Mouse (Mus musculus) heart, postnatal 14 days (tissue): ENCODE data around the gene Hdac10. TPM values are rescaled to one million over a fixed set of nuclear protein-coding genes. Genes with fewer than 3 reads are reported as not detected.

Source experiments
- DNase-seq, 2 experiments: peaks; one replicate each; pipeline ENCODE4 v3.0.0; 2021 to 2022
- intact Hi-C: fragments of 180-260 bp; cut with DNase I; formaldehyde crosslinking; loops from one replicate; pipeline ENCODE4 v1.15.1; 2025
- total RNA-seq, 2 experiments: library from RNA; stranded (reverse); gene quantifications; 2 replicates each; pipeline ENCODE4 v1.2.3; 2021

Hdac10 gene
- total RNA-seq, 2 experiments from 2014 or later = 7.2 to 8.4 TPM

DNA sequence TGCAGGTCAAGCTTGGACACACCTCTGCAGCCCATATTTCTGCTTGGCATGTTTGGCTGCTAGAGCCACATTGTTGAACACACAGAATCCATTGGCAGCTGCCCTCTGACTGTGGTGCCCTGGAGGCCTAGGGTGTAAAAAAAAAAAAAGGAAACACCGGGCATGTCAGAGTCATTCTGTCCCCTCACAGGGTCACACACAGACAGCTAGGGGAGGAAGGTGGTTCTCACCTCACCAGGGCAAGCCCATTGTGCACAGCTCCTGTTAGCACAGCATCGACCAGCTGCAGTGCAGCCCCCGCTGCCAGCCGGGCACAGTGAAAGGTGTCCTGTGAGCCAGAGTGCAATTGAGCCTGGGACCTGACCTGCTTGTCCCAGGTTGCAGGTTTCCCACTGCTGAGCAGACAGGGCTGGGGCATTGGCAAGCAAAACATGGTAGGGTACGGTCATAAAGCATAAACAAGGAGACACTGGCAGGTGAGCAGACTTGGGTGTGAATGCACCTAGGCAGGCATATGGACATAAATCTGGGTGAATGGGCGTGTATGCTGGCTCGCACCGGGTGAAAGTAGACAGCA lies 1.0 kb downstream of the Hdac10 start:
- intact Hi-C loops = loop anchor here (5.0 to 10.0 kb wide), 2 partner anchors 85 to 227 kb away; partner anchors contain the start of genes Lmf2, Ncaph2 and Ppp6r2
- no peak for DNase-seq

DNA sequence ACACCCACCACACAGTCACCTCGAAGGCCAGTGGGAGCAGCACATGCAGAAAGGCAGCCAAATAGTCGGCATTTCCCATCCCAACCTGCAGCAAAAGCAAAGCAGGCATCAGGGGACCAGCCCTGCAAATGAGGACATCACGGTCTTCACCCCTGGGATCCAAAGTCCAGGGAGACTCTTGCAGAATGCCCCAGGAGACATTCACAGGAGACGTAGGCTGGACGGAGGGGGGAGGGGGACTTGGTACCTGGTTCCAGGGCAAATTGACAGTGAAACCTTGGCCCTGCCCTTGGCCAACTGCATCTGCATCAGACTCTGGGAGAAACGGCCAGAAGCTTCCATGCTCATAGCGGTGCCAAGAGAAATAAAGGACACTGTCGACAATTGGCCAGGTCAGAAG lies 1.9 kb downstream of the Hdac10 start:
- intact Hi-C loops = loop anchor here (5.0 to 10.0 kb wide), 2 partner anchors 86 to 228 kb away; partner anchors contain the start of genes Lmf2, Ncaph2 and Ppp6r2
- DNase-seq = no peak

- no peak for DNase-seq
- intact Hi-C loops = loop anchor here (5.0 to 10.0 kb wide), 2 partner anchors 87 to 229 kb away; partner anchors contain the start of genes Lmf2, Ncaph2 and Ppp6r2
Observed at GRCm38 (mm10) chr15:89125351-89125750, 3.1 kb downstream of the Hdac10 start.

DNA sequence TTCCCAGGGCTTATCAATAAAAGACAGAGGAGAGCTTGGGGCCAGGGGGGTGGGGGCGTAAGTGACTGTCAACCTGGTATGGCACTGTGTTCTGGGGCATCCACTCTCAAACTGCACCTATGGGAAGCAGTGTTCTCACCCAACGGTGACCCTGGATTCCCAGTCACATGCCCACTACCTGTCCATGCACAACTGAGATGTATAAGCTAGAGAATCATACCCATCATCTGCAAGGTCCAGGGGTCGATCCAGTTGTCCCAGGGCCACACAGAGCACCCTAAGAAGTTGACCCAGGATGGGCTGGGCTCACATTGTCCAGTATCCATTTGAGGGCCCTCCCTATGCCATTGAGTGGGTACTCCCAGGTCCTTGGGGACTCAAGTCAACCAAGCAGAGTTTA lies 4.2 kb downstream of the Hdac10 start:
- intact Hi-C loops = loop anchor here (10.0 kb wide), 1 partner anchor 230 kb away; the partner anchor contains the start of genes Lmf2 and Ncaph2
- no peak for DNase-seq

DNA sequence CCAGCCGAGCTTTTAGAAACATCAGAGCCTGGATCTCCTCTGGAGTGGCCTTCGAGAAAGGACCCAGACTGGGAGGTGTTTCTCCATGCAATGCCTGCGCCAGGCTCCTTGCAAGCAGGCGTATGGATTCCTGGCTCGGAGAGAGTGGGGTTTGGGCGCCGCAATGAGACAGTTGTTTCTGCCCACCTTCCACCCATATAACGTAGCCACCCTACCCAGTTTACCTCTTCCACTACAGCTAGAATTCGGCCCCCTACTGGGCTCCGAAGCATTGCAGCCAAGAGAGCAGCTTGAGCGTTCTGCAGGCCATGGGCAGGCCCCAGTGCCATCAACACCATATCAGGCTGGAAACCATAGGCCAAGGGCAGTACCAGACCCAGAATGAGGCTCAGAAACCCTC lies 4.9 kb downstream of the Hdac10 start:
- intact Hi-C loops = loop anchor here (10.0 kb wide), 1 partner anchor 231 kb away; the partner anchor contains the start of genes Lmf2 and Ncaph2

DNA sequence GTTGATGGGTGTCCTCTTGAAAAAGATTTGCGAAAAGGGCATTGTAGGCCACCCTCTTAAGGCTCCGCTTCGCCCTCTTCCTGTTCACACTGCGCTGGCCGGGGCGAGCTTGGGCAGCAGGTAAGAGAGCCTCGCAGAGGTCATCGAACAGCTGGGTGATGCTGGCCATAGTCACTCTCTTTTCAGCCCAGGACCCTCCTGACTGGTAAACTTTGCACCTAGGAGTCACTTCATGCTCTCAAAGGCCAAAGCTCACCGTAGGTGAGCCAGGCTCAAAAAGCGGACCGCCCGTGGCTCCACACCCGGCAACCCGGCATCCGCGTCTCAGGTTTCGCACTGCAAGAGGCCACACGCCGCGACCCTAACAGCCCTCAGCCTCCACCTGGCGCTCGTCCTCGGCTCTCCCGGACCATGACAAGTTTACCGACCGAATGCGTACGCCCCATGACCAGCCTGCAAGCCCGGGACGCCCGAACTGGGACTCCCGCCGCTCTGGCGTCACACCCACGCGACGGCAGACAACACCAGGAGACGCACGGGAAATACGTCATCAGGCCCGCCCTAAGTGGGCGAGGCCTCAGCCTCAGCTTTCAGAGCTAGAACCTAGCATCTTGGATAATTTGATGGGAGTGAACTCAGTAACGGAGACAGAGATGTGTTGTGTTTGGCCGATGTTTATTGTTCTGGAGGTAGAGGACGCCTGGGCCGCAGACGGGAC lies 5.7 kb downstream of the Hdac10 start, which contains the start of gene Tubgcp6:
Tubgcp6 (minus strand) TSS at position 464 of the 718 bp plus-strand sequence.
- intact Hi-C loops = loop anchor here (10.0 kb wide), 1 partner anchor 232 kb away; the partner anchor contains the start of genes Lmf2 and Ncaph2
- peak; percentile 94 to 97 for DNase-seq

More for the DNA sequence above, 4.9 kb downstream of the Hdac10 start:
- DNase-seq = no peak

GRCm38 (mm10) chr15:89118007-89118406 lies 10.5 kb downstream of the Hdac10 start:
- intact Hi-C loops = no loop called here
- DNase-seq = no peak

DNA sequence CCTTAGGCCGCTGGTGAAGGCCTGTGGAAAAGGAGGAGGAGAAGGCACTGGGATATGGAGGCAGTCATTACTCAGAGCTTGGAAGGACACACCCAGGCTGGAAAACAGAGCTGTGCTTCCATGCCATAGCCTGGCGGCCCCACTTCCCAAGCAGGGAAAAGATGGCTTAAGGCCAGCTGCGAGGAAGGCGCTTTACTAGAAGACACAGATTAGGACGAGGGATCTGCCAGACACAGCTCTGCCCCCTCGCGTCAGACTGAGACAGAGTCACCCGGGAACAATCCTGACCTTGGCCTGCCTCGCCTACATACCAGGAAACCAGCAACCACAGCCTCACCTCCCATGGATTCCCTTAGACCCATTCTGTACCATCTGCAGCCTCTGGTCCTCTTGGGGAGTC lies 18.4 kb downstream of the Hdac10 start:
- intact Hi-C loops = loop anchor here (2.0 kb wide), 1 partner anchor 175 kb away; no protein-coding TSS in a partner anchor
- DNase-seq = peak; percentile 42 to 55

DNA sequence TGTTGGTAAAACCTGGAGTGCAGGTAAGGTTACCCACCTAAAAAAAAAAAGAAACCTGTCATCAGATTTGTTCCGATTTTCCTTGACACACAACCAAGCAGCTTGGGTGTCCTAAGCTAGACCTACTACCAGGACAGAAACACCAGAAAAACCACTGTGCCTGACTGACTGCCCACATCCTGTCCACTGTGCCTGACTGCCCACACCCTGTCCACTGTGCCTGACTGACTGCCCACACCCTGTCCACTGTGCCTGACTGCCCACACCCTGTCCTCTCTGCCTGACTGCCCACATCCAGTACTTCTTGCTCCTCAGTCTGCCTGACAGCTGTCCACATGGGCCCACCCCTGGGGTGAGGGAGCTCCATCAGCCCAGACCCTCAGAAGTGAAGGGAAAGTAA lies 21.5 kb downstream of the Hdac10 start:
- no peak for DNase-seq
- intact Hi-C loops = no loop called here

DNA sequence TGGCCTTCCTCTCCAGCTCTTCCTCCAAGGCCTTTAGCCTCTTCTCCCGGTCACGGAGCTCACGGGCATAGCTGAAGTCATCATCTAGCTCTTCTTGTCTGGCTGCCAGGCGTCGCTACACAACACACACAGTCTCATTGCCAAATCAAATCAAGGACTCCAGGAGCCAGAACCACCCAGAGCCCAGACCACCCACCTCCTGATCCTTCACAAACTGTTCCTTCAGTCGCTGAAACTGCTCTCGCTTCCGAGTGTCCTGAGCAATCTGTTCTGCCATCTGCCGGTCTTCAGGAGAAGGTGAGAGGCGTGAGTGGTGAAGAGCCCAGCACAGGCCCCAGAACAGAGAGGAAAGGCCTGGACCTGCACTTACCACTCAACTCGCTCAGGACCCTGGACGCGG lies 22.4 kb downstream of the Hdac10 start:
- intact Hi-C loops = no loop called here
- no peak for DNase-seq

DNA sequence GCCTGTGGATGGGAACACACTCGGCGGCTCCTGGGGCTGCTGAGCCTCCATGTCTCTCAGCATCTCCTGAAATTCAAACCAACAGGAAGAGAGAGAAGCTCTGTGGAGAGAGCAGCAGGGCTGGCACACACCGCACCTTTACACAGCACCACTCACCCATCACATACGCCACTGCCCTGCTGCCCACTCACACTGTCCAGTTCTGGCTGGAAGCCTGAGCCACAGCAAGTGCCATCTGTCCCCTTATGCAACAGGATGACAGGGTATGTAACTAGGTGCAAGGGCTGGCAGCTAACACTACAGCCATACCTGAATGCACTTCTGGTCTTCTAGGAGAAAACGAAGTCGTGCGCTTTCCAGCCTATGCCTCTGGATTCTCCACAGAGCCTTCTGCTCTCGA lies 24.1 kb downstream of the Hdac10 start:
- DNase-seq = no peak
- intact Hi-C loops = no loop called here

GRCm38 (mm10) chr15:89103921-89104320 lies 24.6 kb downstream of the Hdac10 start:
- no peak for DNase-seq
- intact Hi-C loops = no loop called here

GRCm38 (mm10) chr15:89102646-89103045 lies 25.9 kb downstream of the Hdac10 start:
- intact Hi-C loops = no loop called here
- no peak for DNase-seq

- DNase-seq = no peak
- intact Hi-C loops = no loop called here
Observed at GRCm38 (mm10) chr15:89100823-89101222, 27.7 kb downstream of the Hdac10 start.

DNA sequence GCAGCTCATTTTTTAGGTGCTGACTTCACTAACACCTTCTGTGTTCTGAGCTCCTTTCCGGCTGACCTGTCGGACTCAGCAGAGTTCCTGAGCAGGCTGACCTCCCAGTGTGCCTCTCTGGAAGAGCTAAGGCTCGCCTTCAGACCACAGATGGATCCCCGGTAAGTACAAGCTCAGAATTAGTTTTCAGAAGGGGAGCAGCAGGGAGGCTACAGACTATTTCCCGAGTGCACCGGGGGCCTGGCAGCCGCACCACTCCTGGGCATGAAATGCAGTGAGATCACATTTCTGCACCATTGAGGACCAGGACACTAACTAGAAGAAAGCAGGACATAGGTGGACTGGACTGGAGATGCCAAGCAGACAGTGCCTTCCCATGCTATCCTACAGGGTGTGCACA lies 29.9 kb downstream of the Hdac10 start:
- intact Hi-C loops = no loop called here
- DNase-seq = no peak

DNA sequence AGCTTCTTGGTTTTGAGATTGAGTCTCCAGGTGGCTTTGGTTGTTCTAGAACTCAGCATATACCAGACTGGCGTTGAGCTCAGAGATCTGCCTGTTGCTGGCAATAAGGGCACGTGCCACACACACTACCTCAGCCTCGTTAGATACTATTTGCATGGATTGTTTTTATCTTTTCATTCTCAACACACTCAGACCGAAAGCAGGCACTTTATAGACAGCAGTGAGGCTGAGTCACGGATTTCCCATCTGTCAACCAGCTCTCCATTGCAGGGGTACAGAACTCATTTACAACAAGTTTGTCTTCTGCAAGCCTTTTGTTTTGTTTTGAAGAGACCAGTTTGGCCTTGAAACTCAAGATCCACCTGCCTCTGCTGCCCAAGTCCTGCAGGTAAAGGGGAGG lies 31.1 kb downstream of the Hdac10 start:
- no peak for DNase-seq
- intact Hi-C loops = no loop called here

DNA sequence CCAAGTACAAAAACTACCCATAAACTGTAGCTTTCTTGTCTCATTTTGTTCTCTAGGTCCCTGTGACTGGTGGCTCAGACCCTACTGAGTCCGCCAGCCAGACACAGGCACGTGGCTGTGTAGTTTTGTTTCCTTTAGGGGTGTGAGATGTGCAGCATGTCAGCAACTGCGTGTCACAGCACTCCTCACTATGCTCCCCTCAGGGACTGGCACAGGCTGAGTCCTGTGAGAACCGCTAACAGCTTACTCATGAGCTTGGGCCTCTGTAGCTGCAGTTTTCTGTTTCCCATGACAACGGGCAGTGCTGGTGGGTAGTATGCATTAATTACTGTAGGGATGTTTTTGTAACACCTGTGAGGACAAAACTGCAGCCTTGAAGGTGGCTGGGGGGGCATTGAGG lies 36.3 kb downstream of the Hdac10 start:
- DNase-seq = no peak
- intact Hi-C loops = no loop called here

GRCm38 (mm10) chr15:89090662-89091061 lies 37.8 kb downstream of the Hdac10 start:
- intact Hi-C loops = no loop called here
- DNase-seq = no peak

- intact Hi-C loops = no loop called here
- DNase-seq = no peak
Observed at GRCm38 (mm10) chr15:89089248-89090051, 39.0 kb downstream of the Hdac10 start.

- intact Hi-C loops = no loop called here
Observed at GRCm38 (mm10) chr15:89088607-89089247, 39.8 kb downstream of the Hdac10 start, which contains the start of gene Selenoo. Gene Selenoo, plus strand, starts transcription at chr15:89089084.

More at GRCm38 (mm10) chr15:89088607-89089247, 39.8 kb downstream of the Hdac10 start, which contains the start of gene Selenoo:
- DNase-seq = peak; percentile 90 to 92
